Mouse (Mus musculus): ENCODE measurements around the gene Cog1. TPM values are rescaled to one million over a fixed set of nuclear protein-coding genes. Genes with fewer than 3 reads are reported as not detected.

Cog1 gene
- polyA plus RNA-seq, 1 experiment from 2014 or later = 30.0 TPM

Other genes starting within 250 kb of the Cog1 start
- gene Sstr2, start 29.8 kb upstream of the Cog1 start, polyA plus RNA-seq (2016; fragmentation: Nextera tagmentation; extraction: Ambion mirVana) = 0.76 and 0.78 TPM in 2 replicates
- 17.3 and 17.9 TPM in 2 replicates for gene Slc39a11, start 910 bp downstream of the Cog1 start, polyA plus RNA-seq (2016; fragmentation: Nextera tagmentation; extraction: Ambion mirVana)
- 51.8 and 54.1 TPM in 2 replicates for gene Fam104a, start 35.0 kb downstream of the Cog1 start, polyA plus RNA-seq (2016; fragmentation: Nextera tagmentation; extraction: Ambion mirVana)
- gene D11Wsu47e, start 35.2 kb downstream of the Cog1 start, polyA plus RNA-seq (2016; fragmentation: Nextera tagmentation; extraction: Ambion mirVana) = 23.7 and 25.8 TPM in 2 replicates
- 0.60 and 0.75 TPM in 2 replicates for gene Cpsf4l, start 60.8 kb downstream of the Cog1 start, polyA plus RNA-seq (2016; fragmentation: Nextera tagmentation; extraction: Ambion mirVana)
- 119 and 120 TPM in 2 replicates for gene Cdc42ep4, start 102.7 kb downstream of the Cog1 start, polyA plus RNA-seq (2016; fragmentation: Nextera tagmentation; extraction: Ambion mirVana)

Data from limb, embryonic 12.5 days (tissue).